Mouse (Mus musculus): ENCODE data around the gene Scnn1a. TPM values are rescaled to one million over a fixed set of nuclear protein-coding genes. Genes with fewer than 3 reads are reported as not detected.

The Scnn1a gene
- total RNA-seq, 1 experiment from 2014 or later: 11.6 TPM

GRCm38 (mm10) chr6:125305465-125305864, 15.0 kb upstream of the Scnn1a start:
- no peak for ATAC-seq (ENCODE audit: extremely low read depth, insufficient number of reproducible peaks, low FRiP score, poor library complexity, severe bottlenecking)

DNA sequence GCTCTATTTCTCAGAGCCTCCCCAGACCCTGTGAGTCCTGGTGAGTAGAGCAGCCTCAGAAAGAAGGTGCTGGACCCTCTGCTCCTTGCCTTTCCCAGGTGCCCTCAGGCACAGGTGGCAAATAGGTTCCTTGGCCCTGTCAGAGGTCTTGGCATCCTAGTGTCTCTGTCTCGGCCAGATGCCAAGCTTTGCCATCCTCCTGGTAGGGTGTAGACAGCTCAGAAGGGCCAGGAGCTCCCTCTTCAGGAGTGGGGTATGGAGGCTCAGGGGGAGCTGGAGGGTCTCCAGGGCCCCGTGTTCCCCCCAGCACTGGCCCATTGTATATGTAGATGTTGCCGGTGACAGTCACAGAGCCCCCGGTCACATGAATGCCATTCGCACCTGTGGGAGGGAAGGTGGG, 13.4 kb upstream of the Scnn1a start:
- no peak for ATAC-seq (ENCODE audit: extremely low read depth, insufficient number of reproducible peaks, low FRiP score, poor library complexity, severe bottlenecking)

DNA sequence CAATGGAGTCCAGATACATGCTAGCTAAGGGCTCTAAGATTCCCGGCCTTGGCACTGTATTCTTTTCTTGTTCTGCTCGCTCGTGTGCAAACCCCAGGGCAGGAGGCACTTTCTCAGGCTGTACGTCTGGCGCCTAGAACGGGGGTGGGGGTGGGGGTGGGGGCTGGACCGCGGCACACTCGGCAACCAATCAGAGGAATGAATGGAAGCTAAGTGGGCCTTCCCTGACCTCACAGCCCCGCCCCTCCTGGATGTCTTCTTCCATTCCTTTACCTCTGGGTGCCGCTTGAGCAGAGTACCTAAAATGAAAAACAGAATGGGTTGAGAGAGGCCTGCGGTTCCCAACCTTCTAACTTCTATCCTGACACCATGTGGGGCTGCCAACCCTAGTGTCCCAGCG, 11.5 kb upstream of the Scnn1a start:
- no peak for ATAC-seq (ENCODE audit: extremely low read depth, insufficient number of reproducible peaks, low FRiP score, poor library complexity, severe bottlenecking)

GRCm38 (mm10) chr6:125309406-125309805, 11.1 kb upstream of the Scnn1a start:
- ATAC-seq (ENCODE audit: extremely low read depth, insufficient number of reproducible peaks, low FRiP score, poor library complexity, severe bottlenecking): no peak

GRCm38 (mm10) chr6:125312171-125312570, 8.3 kb upstream of the Scnn1a start:
- ATAC-seq (ENCODE audit: extremely low read depth, insufficient number of reproducible peaks, low FRiP score, poor library complexity, severe bottlenecking): no peak

- no peak for ATAC-seq (ENCODE audit: extremely low read depth, insufficient number of reproducible peaks, low FRiP score, poor library complexity, severe bottlenecking)
These were observed 7.7 kb upstream of the Scnn1a start for GRCm38 (mm10) chr6:125312581-125313355.

DNA sequence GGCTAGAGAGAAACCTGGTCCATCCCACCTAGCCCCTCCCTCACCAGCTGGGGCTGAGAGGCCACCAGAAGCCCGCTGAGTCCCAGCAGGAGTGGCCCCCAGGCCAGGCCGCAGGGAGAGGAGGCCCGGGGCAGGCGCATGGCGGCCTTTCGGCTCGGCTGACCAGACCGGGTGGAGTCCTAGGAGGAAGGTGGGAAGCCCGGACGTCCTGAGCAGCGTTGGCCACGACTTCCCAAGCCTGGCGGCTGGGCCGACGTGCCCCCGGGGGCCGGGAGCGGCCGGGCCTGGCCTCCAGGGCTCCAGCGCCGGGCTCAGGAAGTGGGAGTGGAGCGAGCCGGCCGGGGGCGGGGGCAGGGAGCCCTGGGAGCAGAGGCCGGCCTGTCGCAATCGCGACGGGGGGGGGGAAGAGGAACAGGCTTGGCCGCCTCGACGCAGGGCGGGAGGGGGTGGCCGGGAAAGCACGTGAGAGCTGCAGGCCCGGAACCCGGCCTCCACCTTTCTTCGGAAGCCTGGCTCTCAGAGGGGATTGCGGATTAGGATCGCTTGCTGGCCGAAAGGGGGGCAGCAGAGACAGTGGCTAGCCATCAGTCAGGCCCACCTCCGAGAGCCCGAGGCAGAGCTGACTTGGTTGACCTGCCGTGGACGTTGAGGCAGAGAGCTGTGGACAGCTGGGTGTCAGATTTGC, 6.8 kb upstream of the Scnn1a start, which contains the start of gene Ltbr:
Gene Ltbr (minus strand): TSS at position 340 of the 685 bp plus-strand sequence.
- peak; percentile 73 for ATAC-seq (ENCODE audit: extremely low read depth, insufficient number of reproducible peaks, low FRiP score, poor library complexity, severe bottlenecking)

GRCm38 (mm10) chr6:125314231-125314563, 6.3 kb upstream of the Scnn1a start:
- no peak for ATAC-seq (ENCODE audit: extremely low read depth, insufficient number of reproducible peaks, low FRiP score, poor library complexity, severe bottlenecking)

DNA sequence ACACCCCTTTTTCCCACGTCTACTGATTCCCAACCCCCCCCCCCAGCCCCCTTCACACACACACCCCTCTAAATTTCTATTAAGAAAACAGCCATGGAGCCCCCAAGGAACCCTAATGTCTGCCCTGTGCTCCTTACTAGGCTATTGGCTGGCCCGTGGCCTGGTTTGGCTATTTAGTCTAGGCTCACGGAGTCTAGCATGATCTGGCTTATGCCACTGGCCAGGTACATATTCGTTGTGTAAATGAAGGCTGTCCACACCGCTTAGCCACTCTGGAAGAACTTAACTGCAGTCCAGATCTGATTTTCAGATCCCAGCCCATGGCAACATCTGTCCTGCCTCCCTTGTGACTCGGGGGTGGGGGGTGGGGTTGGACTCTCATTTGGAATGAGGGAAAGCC, 5.7 kb upstream of the Scnn1a start:
- ATAC-seq (ENCODE audit: extremely low read depth, insufficient number of reproducible peaks, low FRiP score, poor library complexity, severe bottlenecking): no peak

GRCm38 (mm10) chr6:125317077-125317476, 3.4 kb upstream of the Scnn1a start:
- ATAC-seq (ENCODE audit: extremely low read depth, insufficient number of reproducible peaks, low FRiP score, poor library complexity, severe bottlenecking): no peak

- ATAC-seq (ENCODE audit: extremely low read depth, insufficient number of reproducible peaks, low FRiP score, poor library complexity, severe bottlenecking): no peak
These were observed 1.2 kb upstream of the Scnn1a start for GRCm38 (mm10) chr6:125318981-125319918.

DNA sequence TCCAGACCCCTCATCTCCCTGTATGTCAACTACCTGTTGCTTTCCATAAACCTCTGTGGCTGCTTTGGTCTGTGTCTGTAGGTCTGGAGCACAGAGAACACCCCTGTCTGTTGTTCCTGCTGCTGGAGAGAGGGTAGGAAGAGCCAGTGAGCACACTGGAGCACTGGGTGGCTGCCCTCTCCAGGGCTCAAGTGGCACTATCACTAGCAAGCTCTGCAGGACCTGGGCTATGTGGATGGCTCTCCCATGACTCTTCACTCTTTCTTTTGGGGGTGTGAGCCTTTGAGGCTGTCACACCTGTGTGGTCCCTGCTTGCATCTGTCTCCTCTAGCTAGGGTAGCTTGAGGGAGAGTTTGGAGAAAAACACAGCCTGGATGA, 551 bp upstream of the Scnn1a start:
- ATAC-seq (ENCODE audit: extremely low read depth, insufficient number of reproducible peaks, low FRiP score, poor library complexity, severe bottlenecking): no peak

GRCm38 (mm10) chr6:125321114-125321855, 826 bp downstream of the Scnn1a start:
- ATAC-seq (ENCODE audit: extremely low read depth, insufficient number of reproducible peaks, low FRiP score, poor library complexity, severe bottlenecking): no peak

DNA sequence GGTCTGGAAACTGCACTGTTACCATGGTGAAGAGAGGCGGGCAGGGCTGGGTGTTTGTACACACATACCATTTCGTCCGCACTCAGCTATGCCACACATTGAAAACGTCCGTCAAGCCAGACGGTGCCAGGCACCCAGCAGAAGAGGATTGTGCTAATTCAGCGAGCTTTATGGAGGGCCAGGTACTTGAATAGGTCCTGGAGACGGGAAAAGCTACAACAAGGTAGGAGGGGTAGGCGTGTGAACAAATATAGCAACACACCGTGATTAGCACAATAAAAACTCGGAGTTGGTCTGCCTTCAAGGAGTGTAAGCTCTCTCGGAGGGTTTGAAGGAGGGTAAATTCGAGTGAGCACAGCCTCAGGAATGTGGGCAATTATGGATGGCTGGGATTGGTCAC, 2.3 kb downstream of the Scnn1a start:
- no peak for ATAC-seq (ENCODE audit: extremely low read depth, insufficient number of reproducible peaks, low FRiP score, poor library complexity, severe bottlenecking)

GRCm38 (mm10) chr6:125323547-125323946, 3.1 kb downstream of the Scnn1a start:
- no peak for ATAC-seq (ENCODE audit: extremely low read depth, insufficient number of reproducible peaks, low FRiP score, poor library complexity, severe bottlenecking)

DNA sequence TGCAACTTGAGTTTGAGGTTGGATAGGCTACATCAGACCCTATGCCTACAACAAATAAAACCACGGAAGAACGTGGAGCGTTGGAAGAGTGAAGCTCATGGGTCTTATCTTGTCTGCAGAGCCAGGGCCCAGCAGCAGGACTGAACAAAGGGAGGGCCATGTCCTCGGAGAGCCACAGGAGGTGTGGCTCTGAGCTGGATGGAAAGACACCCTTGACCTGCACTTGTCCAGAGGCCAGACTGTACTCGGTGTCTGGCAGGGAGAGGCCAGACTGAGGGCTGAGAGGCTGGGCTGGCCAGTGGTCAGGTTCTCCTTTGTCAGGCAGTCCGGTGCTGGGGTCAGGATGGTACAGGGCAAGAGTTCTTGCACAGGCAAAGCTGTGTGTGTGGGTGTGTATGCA, 4.9 kb downstream of the Scnn1a start:
- ATAC-seq (ENCODE audit: extremely low read depth, insufficient number of reproducible peaks, low FRiP score, poor library complexity, severe bottlenecking): no peak

- ATAC-seq (ENCODE audit: extremely low read depth, insufficient number of reproducible peaks, low FRiP score, poor library complexity, severe bottlenecking): peak; percentile 50; the same call in 1 of the 2 replicates
These were observed 7.8 kb downstream of the Scnn1a start for GRCm38 (mm10) chr6:125328243-125328642.

DNA sequence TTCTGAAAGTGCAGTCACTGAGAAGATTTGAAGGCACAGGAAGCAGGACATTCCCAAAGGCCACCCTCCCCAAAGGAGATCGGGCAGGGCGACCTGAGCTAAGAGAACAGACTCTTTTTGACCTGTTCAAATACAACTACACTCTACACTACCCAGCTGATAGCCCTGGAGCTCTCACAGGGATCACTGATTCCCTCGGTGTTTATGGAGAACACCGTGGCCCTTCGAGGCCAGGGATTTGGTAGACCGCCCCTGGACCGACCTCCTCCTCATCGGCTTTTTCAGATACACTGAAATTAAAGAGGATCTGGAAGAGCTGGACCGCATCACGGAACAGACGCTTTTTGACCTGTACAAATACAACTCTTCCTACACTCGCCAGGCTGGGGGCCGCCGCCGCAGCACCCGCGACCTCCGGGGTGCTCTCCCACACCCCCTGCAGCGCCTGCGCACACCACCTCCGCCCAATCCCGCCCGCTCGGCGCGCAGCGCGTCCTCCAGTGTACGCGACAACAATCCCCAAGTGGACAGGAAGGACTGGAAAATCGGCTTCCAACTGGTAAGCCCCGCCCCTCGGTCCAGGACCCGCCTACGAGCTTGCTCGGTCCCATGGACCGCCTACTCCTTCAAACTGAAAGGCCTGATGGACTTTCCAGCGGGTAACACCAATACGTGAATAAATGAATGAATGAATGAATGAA, 10.3 kb downstream of the Scnn1a start:
- no peak for ATAC-seq (ENCODE audit: extremely low read depth, insufficient number of reproducible peaks, low FRiP score, poor library complexity, severe bottlenecking)

Data from neutrophil, adult 5-6 weeks (primary cell).